Mouse (Mus musculus): ENCODE measurements around the gene 1700022I11Rik. TPM values are rescaled to one million over a fixed set of nuclear protein-coding genes. Genes with fewer than 3 reads are reported as not detected.

The 1700022I11Rik gene
- polyA plus RNA-seq, 2 experiments = 0.45 TPM; not detected in 1

- Histone ChIP-seq H3K4me3 (replicated peaks; ENCODE audit: low read length) (no peak overlapping the region), H3K9ac (ENCODE audit: low read depth, low read length, severe bottlenecking) (no peak overlapping the region), H3K9me3 (ENCODE audit: control insufficient read depth, low read length) (no peaks in the 10 kb centered on the region), H3K36me3 (ENCODE audit: control insufficient read depth, insufficient read depth, low read length) (peaks cover 14% of the 10 kb centered on the region; the same call in 1 of the 2 replicates), H3K4me1 (ENCODE audit: control insufficient read depth, insufficient read depth, low read length) (no peaks in the 10 kb centered on the region), H3K27ac (replicated peaks; ENCODE audit: low read depth, low read length) (no peak overlapping the region), H3K4me2 (replicated peaks; ENCODE audit: low read depth, low read length, severe bottlenecking) (no peak overlapping the region), H3K27me3 (ENCODE audit: control insufficient read depth, insufficient read depth, low read length) (no peaks in the 10 kb centered on the region)
- WGBS = 33% methylated on average over 4 of the region's 4 CpGs
- ATAC-seq (ENCODE audit: low FRiP score, low read depth) = no peak
- peak; percentile 40 for DNase-seq (ENCODE audit: low spot score)
- no peak for TF ChIP-seq POLR2A (IDR thresholded peaks at IDR 0.05; ENCODE audit: borderline replicate concordance, extremely low read depth, insufficient read depth, insufficient read length)
Measured at GRCm38 (mm10) chr4:42961592-42961991, 7.8 kb upstream of the 1700022I11Rik start.

- 95% methylated on average over 2 of the region's 2 CpGs for WGBS
- no peak for TF ChIP-seq POLR2A (IDR thresholded peaks at IDR 0.05; ENCODE audit: borderline replicate concordance, extremely low read depth, insufficient read depth, insufficient read length)
- Histone ChIP-seq H3K9me3 (ENCODE audit: control insufficient read depth, low read length) (no peaks in the 10 kb centered on the region), H3K4me2 (replicated peaks; ENCODE audit: low read depth, low read length, severe bottlenecking) (no peak overlapping the region), H3K27ac (replicated peaks; ENCODE audit: low read depth, low read length) (no peak overlapping the region), H3K36me3 (ENCODE audit: control insufficient read depth, insufficient read depth, low read length) (no peaks in the 10 kb centered on the region), H3K27me3 (ENCODE audit: control insufficient read depth, insufficient read depth, low read length) (no peaks in the 10 kb centered on the region), H3K9ac (ENCODE audit: low read depth, low read length, severe bottlenecking) (no peak overlapping the region), H3K4me3 (replicated peaks; ENCODE audit: low read length) (no peak overlapping the region), H3K4me1 (ENCODE audit: control insufficient read depth, insufficient read depth, low read length) (no peaks in the 10 kb centered on the region)
- no peak for ATAC-seq (ENCODE audit: low FRiP score, low read depth)
- no peak for DNase-seq (ENCODE audit: low spot score)
Measured at GRCm38 (mm10) chr4:42963480-42963879, 5.9 kb upstream of the 1700022I11Rik start.

- ATAC-seq (ENCODE audit: low FRiP score, low read depth) (no peak), DNase-seq (ENCODE audit: low spot score) (peak; percentile 86)
- H3K4me1 ChIP-seq (ENCODE audit: control insufficient read depth, insufficient read depth, low read length) = no peaks in the 10 kb centered on the region
- H3K4me2 ChIP-seq (replicated peaks; ENCODE audit: low read depth, low read length, severe bottlenecking) = peak overlapping the region; percentile 9; the same call in 1 of the 2 replicates
- no peak overlapping the region for H3K9ac ChIP-seq (ENCODE audit: low read depth, low read length, severe bottlenecking)
- H3K27ac ChIP-seq (replicated peaks; ENCODE audit: low read depth, low read length) = no peak overlapping the region
- no peak overlapping the region for H3K4me3 ChIP-seq (replicated peaks; ENCODE audit: low read length)
- H3K36me3 ChIP-seq (ENCODE audit: control insufficient read depth, insufficient read depth, low read length) = no peaks in the 10 kb centered on the region
- TF ChIP-seq POLR2A (IDR thresholded peaks at IDR 0.05; ENCODE audit: borderline replicate concordance, extremely low read depth, insufficient read depth, insufficient read length) = no peak
- H3K9me3 ChIP-seq (ENCODE audit: control insufficient read depth, low read length) = no peaks in the 10 kb centered on the region
- 14% methylated on average over 12 of the region's 12 CpGs for WGBS
- no peaks in the 10 kb centered on the region for H3K27me3 ChIP-seq (ENCODE audit: control insufficient read depth, insufficient read depth, low read length)
Measured at GRCm38 (mm10) chr4:42965039-42965719, 4.2 kb upstream of the 1700022I11Rik start.

GRCm38 (mm10) chr4:42972952-42973351 lies 3.5 kb downstream of the 1700022I11Rik start:
- Histone ChIP-seq H3K27ac (replicated peaks; ENCODE audit: low read depth, low read length) (no peak overlapping the region), H3K4me3 (replicated peaks; ENCODE audit: low read length) (no peak overlapping the region), H3K9me3 (ENCODE audit: control insufficient read depth, low read length) (no peaks in the 10 kb centered on the region), H3K9ac (ENCODE audit: low read depth, low read length, severe bottlenecking) (no peak overlapping the region), H3K4me1 (ENCODE audit: control insufficient read depth, insufficient read depth, low read length) (no peaks in the 10 kb centered on the region), H3K4me2 (replicated peaks; ENCODE audit: low read depth, low read length, severe bottlenecking) (no peak overlapping the region), H3K36me3 (ENCODE audit: control insufficient read depth, insufficient read depth, low read length) (peaks cover 8% of the 10 kb centered on the region), H3K27me3 (ENCODE audit: control insufficient read depth, insufficient read depth, low read length) (no peaks in the 10 kb centered on the region)
- 65% methylated on average over 4 of the region's 4 CpGs for WGBS
- no peak for TF ChIP-seq POLR2A (IDR thresholded peaks at IDR 0.05; ENCODE audit: borderline replicate concordance, extremely low read depth, insufficient read depth, insufficient read length)
- no peak for DNase-seq (ENCODE audit: low spot score)
- no peak for ATAC-seq (ENCODE audit: low FRiP score, low read depth)

GRCm38 (mm10) chr4:42973868-42974267 lies 4.5 kb downstream of the 1700022I11Rik start:
- no peak overlapping the region for H3K9ac ChIP-seq (ENCODE audit: low read depth, low read length, severe bottlenecking)
- no peaks in the 10 kb centered on the region for H3K9me3 ChIP-seq (ENCODE audit: control insufficient read depth, low read length)
- no peak overlapping the region for H3K27ac ChIP-seq (replicated peaks; ENCODE audit: low read depth, low read length)
- DNase-seq (ENCODE audit: low spot score) = no peak
- no peak overlapping the region for H3K4me3 ChIP-seq (replicated peaks; ENCODE audit: low read length)
- H3K4me1 ChIP-seq (ENCODE audit: control insufficient read depth, insufficient read depth, low read length) = no peaks in the 10 kb centered on the region
- no peaks in the 10 kb centered on the region for H3K27me3 ChIP-seq (ENCODE audit: control insufficient read depth, insufficient read depth, low read length)
- 82% methylated on average over 5 of the region's 5 CpGs for WGBS
- peaks cover 15% of the 10 kb centered on the region for H3K36me3 ChIP-seq (ENCODE audit: control insufficient read depth, insufficient read depth, low read length)
- no peak for TF ChIP-seq POLR2A (IDR thresholded peaks at IDR 0.05; ENCODE audit: borderline replicate concordance, extremely low read depth, insufficient read depth, insufficient read length)
- H3K4me2 ChIP-seq (replicated peaks; ENCODE audit: low read depth, low read length, severe bottlenecking) = no peak overlapping the region
- no peak for ATAC-seq (ENCODE audit: low FRiP score, low read depth)

All from limb, embryonic 14.5 days (tissue).